Comparison of ENCODE assay signal across 20 mouse cellular contexts in genomic region chr13:32833237-32833636, GRCm38 (mm10). TPM values are rescaled to one million over a fixed set of nuclear protein-coding genes. Genes with fewer than 3 reads are reported as not detected.
A peak's percentile ranks its signal among the peaks of the same experiment; 100 is the strongest.
DNase-seq lines count a peak whose midpoint lies in the region; ATAC-seq and TF ChIP-seq lines count a peak whose summit lies in the region.
"Had no signal": no experiment of that assay in that cellular context is flagged by ENCODE, and none has a peak within 500 bp of the region (broad histone marks: within the 10 kb centered on the region; RNA-seq: fewer than 3 reads in every experiment).

No protein-coding gene starts in this region.

- H3K9me3 ChIP-seq in liver, postnatal 0 days (ENCODE audit: low read length), result no peaks in the 10 kb centered on the region
- H3K9me3 ChIP-seq in liver, embryonic 11.5 days (ENCODE audit: control insufficient read depth, low read length), result no peaks in the 10 kb centered on the region
- H3K9me3 ChIP-seq in megakaryocyte, embryonic 14.5 days, result no peaks in the 10 kb centered on the region
- no peaks in the 10 kb centered on the region for H3K9me3 ChIP-seq in midbrain, embryonic 11.5 days (ENCODE audit: control insufficient read depth, low read length)
- H3K9me3 ChIP-seq: embryonic facial prominence, embryonic 15.5 days; hindbrain, embryonic 12.5 days; limb, embryonic 15.5 days; midbrain, embryonic 12.5 days had no signal

- ATAC-seq in liver, postnatal 0 days, result peak; percentile 18; the same call in 1 of the 2 replicates
- no peak for ATAC-seq in liver, embryonic 11.5 days (replicated peaks; ENCODE audit: low FRiP score)
- no peak for ATAC-seq in midbrain, embryonic 11.5 days (ENCODE audit: low FRiP score)
- ATAC-seq: forebrain, embryonic 14.5 days had no signal

- H3K4me3 ChIP-seq in liver, postnatal 0 days (ENCODE audit: low read depth, low read length), result no peak overlapping the region
- no peak overlapping the region for H3K4me3 ChIP-seq in liver, embryonic 11.5 days (ENCODE audit: low read depth, low read length)
- H3K4me3 ChIP-seq in bone marrow, adult 2 months (replicated peaks; ENCODE audit: control insufficient read depth, low read depth, low read length), result no peak overlapping the region
- peak overlapping the region; percentile 28 for H3K4me3 ChIP-seq in megakaryocyte, embryonic 14.5 days (replicated peaks)
- H3K4me3 ChIP-seq in midbrain, embryonic 11.5 days (ENCODE audit: low read depth, low read length), result no peak overlapping the region
- H3K4me3 ChIP-seq: embryonic facial prominence, embryonic 15.5 days; hindbrain, embryonic 12.5 days; limb, embryonic 15.5 days; midbrain, embryonic 12.5 days had no signal

- TF ChIP-seq POLR2A in bone marrow, adult 2 months (IDR thresholded peaks at IDR 0.05; ENCODE audit: borderline replicate concordance, control insufficient read depth, low read depth, low read length), result no peak

- H3K4me2 ChIP-seq in liver, postnatal 0 days (ENCODE audit: low read depth, low read length), result no peak overlapping the region
- no peak overlapping the region for H3K4me2 ChIP-seq in liver, embryonic 11.5 days
- H3K4me2 ChIP-seq in midbrain, embryonic 11.5 days, result no peak overlapping the region
- H3K4me2 ChIP-seq: embryonic facial prominence, embryonic 15.5 days; hindbrain, embryonic 12.5 days; limb, embryonic 15.5 days; lung, embryonic 14.5 days; midbrain, embryonic 12.5 days had no signal

- DNase-seq in liver, postnatal 0 days, result no peak
- DNase-seq in liver, embryonic 11.5 days (ENCODE audit: low spot score), result no peak
- peak; percentile 31 for DNase-seq in CD4-positive helper T cell, adult 2 months (ENCODE audit: low read depth, low spot score)
- no peak for DNase-seq in midbrain, embryonic 11.5 days (ENCODE audit: low spot score, missing footprints)
- DNase-seq in heart, adult 8-10 months (ENCODE audit: low spot score), result no peak
- DNase-seq: adrenal gland, postnatal 10 days; gastrocnemius, postnatal 10 days; kidney, adult 18-20 months; lung, embryonic 14.5 days; right cerebral cortex, postnatal 4 days had no signal

- no peaks in the 10 kb centered on the region for H3K27me3 ChIP-seq in liver, postnatal 0 days (ENCODE audit: insufficient read depth, low read length)
- H3K27me3 ChIP-seq in liver, embryonic 11.5 days (replicated peaks; ENCODE audit: control insufficient read depth, insufficient read depth, low read length), result no peaks in the 10 kb centered on the region
- no peaks in the 10 kb centered on the region for H3K27me3 ChIP-seq in megakaryocyte, embryonic 14.5 days (replicated peaks)
- no peaks in the 10 kb centered on the region for H3K27me3 ChIP-seq in midbrain, embryonic 11.5 days (ENCODE audit: control insufficient read depth, insufficient read depth, low read length)
- H3K27me3 ChIP-seq: embryonic facial prominence, embryonic 15.5 days; hindbrain, embryonic 12.5 days; limb, embryonic 15.5 days; midbrain, embryonic 12.5 days had no signal

- no peak for TF ChIP-seq CTCF in liver, postnatal 0 days (IDR thresholded peaks at IDR 0.05; ENCODE audit: low read depth)
- no peak for TF ChIP-seq CTCF in bone marrow, adult 2 months (IDR thresholded peaks at IDR 0.05; ENCODE audit: control insufficient read depth, insufficient read depth, low read length)

- 35% methylated on average over 6 of the region's 6 CpGs for WGBS in liver, postnatal 0 days (ENCODE audit: insufficient replicate concordance)
- WGBS in liver, embryonic 11.5 days, result 44% methylated on average over 6 of the region's 6 CpGs
- WGBS in bone marrow, adult 2 months, result 7% methylated on average over 6 of the region's 6 CpGs
- WGBS in midbrain, embryonic 11.5 days, result 79% methylated on average over 6 of the region's 6 CpGs

- peaks cover 7% of the 10 kb centered on the region; the same call in 1 of the 2 replicates for H3K4me1 ChIP-seq in liver, postnatal 0 days (ENCODE audit: insufficient read depth)
- no peaks in the 10 kb centered on the region for H3K4me1 ChIP-seq in liver, embryonic 11.5 days (replicated peaks; ENCODE audit: control insufficient read depth, insufficient read depth, low read length)
- H3K4me1 ChIP-seq in bone marrow, adult 2 months (ENCODE audit: control insufficient read depth, insufficient read depth, low read length), result peaks cover 6% of the 10 kb centered on the region
- H3K4me1 ChIP-seq in megakaryocyte, embryonic 14.5 days, result peaks cover 98% of the 10 kb centered on the region
- H3K4me1 ChIP-seq in midbrain, embryonic 11.5 days (ENCODE audit: control insufficient read depth, insufficient read depth, low read length), result no peaks in the 10 kb centered on the region
- H3K4me1 ChIP-seq: embryonic facial prominence, embryonic 15.5 days; hindbrain, embryonic 12.5 days; limb, embryonic 15.5 days; midbrain, embryonic 12.5 days had no signal

- peak overlapping the region; percentile 50; the same call in 1 of the 2 replicates for H3K27ac ChIP-seq in liver, postnatal 0 days (ENCODE audit: low read depth)
- no peak overlapping the region for H3K27ac ChIP-seq in liver, embryonic 11.5 days (ENCODE audit: low read depth, low read length)
- peak overlapping the region; percentile 13; the same call in 1 of the 2 replicates for H3K27ac ChIP-seq in bone marrow, adult 2 months (ENCODE audit: control insufficient read depth, insufficient read depth, low read depth, low read length, poor library complexity)
- no peak overlapping the region for H3K27ac ChIP-seq in midbrain, embryonic 11.5 days (ENCODE audit: low read depth, low read length)
- H3K27ac ChIP-seq: embryonic facial prominence, embryonic 15.5 days; hindbrain, embryonic 12.5 days; limb, embryonic 15.5 days; midbrain, embryonic 12.5 days; stomach, postnatal 0 days had no signal

- H3K36me3 ChIP-seq in liver, postnatal 0 days (replicated peaks; ENCODE audit: insufficient read depth, low read length), result no peaks in the 10 kb centered on the region
- no peaks in the 10 kb centered on the region for H3K36me3 ChIP-seq in liver, embryonic 11.5 days (ENCODE audit: control insufficient read depth, insufficient read depth, low read length)
- H3K36me3 ChIP-seq in megakaryocyte, embryonic 14.5 days (replicated peaks; ENCODE audit: low read length), result no peaks in the 10 kb centered on the region
- H3K36me3 ChIP-seq in midbrain, embryonic 11.5 days (ENCODE audit: control insufficient read depth, insufficient read depth, low read length), result no peaks in the 10 kb centered on the region
- H3K36me3 ChIP-seq: embryonic facial prominence, embryonic 15.5 days; hindbrain, embryonic 12.5 days; limb, embryonic 15.5 days; midbrain, embryonic 12.5 days had no signal

- no peak overlapping the region for H3K9ac ChIP-seq in liver, postnatal 0 days (replicated peaks)
- H3K9ac ChIP-seq in liver, embryonic 11.5 days (ENCODE audit: low read depth, low read length), result no peak overlapping the region
- H3K9ac ChIP-seq in midbrain, embryonic 11.5 days (ENCODE audit: low read length), result no peak overlapping the region
- H3K9ac ChIP-seq: embryonic facial prominence, embryonic 15.5 days; hindbrain, embryonic 12.5 days; limb, embryonic 15.5 days; lung, embryonic 14.5 days; midbrain, embryonic 12.5 days had no signal

- TF ChIP-seq EP300 in liver, postnatal 0 days (IDR thresholded peaks at IDR 0.05; ENCODE audit: low read depth), result no peak

RNA-seq across cellular contexts. Expression of gene Serpinb1a, which starts 17.7 kb away (rescaled TPM):
- 50.4 and 50.7 TPM in 2 replicates for polyA plus RNA-seq in liver, postnatal 0 days (2015; fragmentation: Nextera tagmentation; extraction: Ambion mirVana)
- 10.1 and 11.0 TPM in 2 replicates for polyA plus RNA-seq in liver, embryonic 11.5 days (2014; fragmentation: Nextera tagmentation; extraction: Ambion mirVana)
- polyA plus RNA-seq in bone marrow, adult 2 months (2011; ENCODE audit: insufficient read depth, insufficient read length, low replicate concordance, missing spikeins), result 42.2 and 91.9 TPM in 2 replicates
- polyA plus RNA-seq in megakaryocyte, embryonic 14.5 days (2012; ENCODE audit: insufficient read depth, low replicate concordance), result 1.4 TPM in 1 of 2 replicates, not detected in the other
- 2.0 and 2.9 TPM in 2 replicates for polyA plus RNA-seq in midbrain, embryonic 11.5 days (2014; fragmentation: Nextera tagmentation; extraction: Ambion mirVana)
- total RNA-seq in heart, adult 8-10 months (2022), result 1 to 10 TPM; 3.6 to 7.7 (median 5.9) TPM

RNA-seq across cellular contexts. Expression of gene D930007J09Rik, which starts 30.6 kb away (rescaled TPM):
- polyA plus RNA-seq in liver, postnatal 0 days (2015; fragmentation: Nextera tagmentation; extraction: Ambion mirVana), result not detected in 2 replicates
- polyA plus RNA-seq in liver, embryonic 11.5 days (2014; fragmentation: Nextera tagmentation; extraction: Ambion mirVana), result not detected in 2 replicates
- not detected in 2 replicates for polyA plus RNA-seq in bone marrow, adult 2 months (2011; ENCODE audit: insufficient read depth, insufficient read length, low replicate concordance, missing spikeins)
- not detected in 2 replicates for polyA plus RNA-seq in megakaryocyte, embryonic 14.5 days (2012; ENCODE audit: insufficient read depth, low replicate concordance)
- not detected in 2 replicates for polyA plus RNA-seq in midbrain, embryonic 11.5 days (2014; fragmentation: Nextera tagmentation; extraction: Ambion mirVana)
- total RNA-seq in heart, adult 8-10 months (2022), result not detected
- total RNA-seq: adrenal gland, postnatal 10 days; gastrocnemius, postnatal 10 days had no signal
- polyA plus RNA-seq: embryonic facial prominence, embryonic 15.5 days; forebrain, embryonic 14.5 days; heart, embryonic 14.5 days; hindbrain, embryonic 12.5 days; large intestine, adult 2 months; limb, embryonic 15.5 days; lung, embryonic 14.5 days; midbrain, embryonic 12.5 days; stomach, postnatal 0 days had no signal

RNA-seq across cellular contexts. Expression of gene Wrnip1, which starts 31.4 kb away (rescaled TPM):
- polyA plus RNA-seq in liver, postnatal 0 days (2015; fragmentation: Nextera tagmentation; extraction: Ambion mirVana), result 7.9 and 12.2 TPM in 2 replicates
- polyA plus RNA-seq in liver, embryonic 11.5 days (2014; fragmentation: Nextera tagmentation; extraction: Ambion mirVana), result 19.9 and 23.1 TPM in 2 replicates
- polyA plus RNA-seq in bone marrow, adult 2 months (2011; ENCODE audit: insufficient read depth, insufficient read length, low replicate concordance, missing spikeins), result 9.0 and 9.2 TPM in 2 replicates
- 6.9 and 19.4 TPM in 2 replicates for polyA plus RNA-seq in megakaryocyte, embryonic 14.5 days (2012; ENCODE audit: insufficient read depth, low replicate concordance)
- 14.3 and 17.2 TPM in 2 replicates for polyA plus RNA-seq in midbrain, embryonic 11.5 days (2014; fragmentation: Nextera tagmentation; extraction: Ambion mirVana)
- total RNA-seq in heart, adult 8-10 months (2022), result 10 to 100 TPM; 17.0 to 24.1 (median 21.1) TPM

RNA-seq across cellular contexts. Expression of gene Mylk4, which starts 49.5 kb away (rescaled TPM):
- 0.06 TPM in 1 of 2 replicates, not detected in the other for polyA plus RNA-seq in liver, postnatal 0 days (2015; fragmentation: Nextera tagmentation; extraction: Ambion mirVana)
- polyA plus RNA-seq in liver, embryonic 11.5 days (2014; fragmentation: Nextera tagmentation; extraction: Ambion mirVana), result 0.10 and 0.12 TPM in 2 replicates
- polyA plus RNA-seq in bone marrow, adult 2 months (2011; ENCODE audit: insufficient read depth, insufficient read length, low replicate concordance, missing spikeins), result 1.1 TPM in 2 replicates
- polyA plus RNA-seq in megakaryocyte, embryonic 14.5 days (2012; ENCODE audit: insufficient read depth, low replicate concordance), result not detected in 2 replicates
- 0.07 TPM in 1 of 2 replicates, not detected in the other for polyA plus RNA-seq in midbrain, embryonic 11.5 days (2014; fragmentation: Nextera tagmentation; extraction: Ambion mirVana)
- total RNA-seq in heart, adult 8-10 months (2022), result 100 to 1,000 TPM; 269 to 374 (median 349) TPM
- polyA plus RNA-seq: forebrain, embryonic 14.5 days; lung, embryonic 14.5 days; midbrain, embryonic 12.5 days had no signal

Comparison
In these comparisons a context has a peak if more than half of its experiments do, and no peak if none do; other contexts are left out.
1. H3K27ac ChIP-seq: peak in liver, postnatal 0 days (single experiment) and bone marrow, adult 2 months (single experiment); none in liver, embryonic 11.5 days (single experiment) and midbrain, embryonic 11.5 days (single experiment).